Mouse (Mus musculus) limb, embryonic 12.5 days (tissue): Measurements from ENCODE around the gene Bnip2. TPM values are rescaled to one million over a fixed set of nuclear protein-coding genes. Genes with fewer than 3 reads are reported as not detected.

ENCODE experiments used
- ATAC-seq: fragments of 200-750 bp; cut with Nextera tagmentation; 2 replicates; pipeline ENCODE4 v1.8.0; 2017; ENCODE audit warnings: low read depth, moderate TSS enrichment; ENCODE audit not compliant: insufficient number of reproducible peaks, insufficient read depth, low FRiP score, low TSS enrichment
- H3K27ac ChIP-seq: fragments of 300-500 bp; sonication (generic); 2 replicates; pipeline ENCODE4 v1.5.1; 2016; ENCODE audit warnings: mild to moderate bottlenecking, moderate library complexity
- H3K27me3 ChIP-seq: fragments of 300-500 bp; sonication (generic); 2 replicates; pipeline ENCODE4 v1.6.1; 2016; ENCODE audit warnings: mild to moderate bottlenecking, moderate library complexity
- H3K36me3 ChIP-seq: fragments of 300-500 bp; sonication (generic); 2 replicates; pipeline ENCODE4 v1.6.1; 2016; ENCODE audit warnings: mild to moderate bottlenecking, moderate library complexity
- H3K4me1 ChIP-seq: fragments of 300-500 bp; sonication (generic); replicated peaks from 2 replicates; pipeline ENCODE4 v1.6.1; 2016
- H3K4me2 ChIP-seq: fragments of 300-500 bp; sonication (generic); 2 replicates; pipeline ENCODE4 v1.6.1; 2016; ENCODE audit warnings: mild to moderate bottlenecking, moderate library complexity
- H3K4me3 ChIP-seq: fragments of 300-500 bp; sonication (generic); replicated peaks from 2 replicates; pipeline ENCODE4 v1.5.1; 2016; ENCODE audit warnings: mild to moderate bottlenecking
- H3K9ac ChIP-seq: fragments of 300-500 bp; sonication (generic); replicated peaks from 2 replicates; pipeline ENCODE4 v1.6.1; 2016; ENCODE audit warnings: mild to moderate bottlenecking, moderate library complexity
- H3K9me3 ChIP-seq: fragments of 300-500 bp; sonication (generic); 2 replicates; pipeline ENCODE4 v1.6.1; 2016; ENCODE audit warnings: mild to moderate bottlenecking, moderate library complexity
- WGBS: fragments of 180-500 bp; shearing (Covaris S2); methylation state at CpG from one replicate; pipeline ENCODE4 v1.1.7; 2016; 5-methylcytosine and 5-hydroxymethylcytosine counted together
- polyA plus RNA-seq: library from polyadenylated mRNA; unstranded; fragments of >200 nt; fragmentation: Nextera tagmentation; extraction: Ambion mirVana; gene quantifications from 2 replicates; pipeline ENCODE4 v1.2.1, GENCODE M21; 2016

Bnip2 gene
- polyA plus RNA-seq, 1 experiment from 2014 or later = 103 TPM

DNA sequence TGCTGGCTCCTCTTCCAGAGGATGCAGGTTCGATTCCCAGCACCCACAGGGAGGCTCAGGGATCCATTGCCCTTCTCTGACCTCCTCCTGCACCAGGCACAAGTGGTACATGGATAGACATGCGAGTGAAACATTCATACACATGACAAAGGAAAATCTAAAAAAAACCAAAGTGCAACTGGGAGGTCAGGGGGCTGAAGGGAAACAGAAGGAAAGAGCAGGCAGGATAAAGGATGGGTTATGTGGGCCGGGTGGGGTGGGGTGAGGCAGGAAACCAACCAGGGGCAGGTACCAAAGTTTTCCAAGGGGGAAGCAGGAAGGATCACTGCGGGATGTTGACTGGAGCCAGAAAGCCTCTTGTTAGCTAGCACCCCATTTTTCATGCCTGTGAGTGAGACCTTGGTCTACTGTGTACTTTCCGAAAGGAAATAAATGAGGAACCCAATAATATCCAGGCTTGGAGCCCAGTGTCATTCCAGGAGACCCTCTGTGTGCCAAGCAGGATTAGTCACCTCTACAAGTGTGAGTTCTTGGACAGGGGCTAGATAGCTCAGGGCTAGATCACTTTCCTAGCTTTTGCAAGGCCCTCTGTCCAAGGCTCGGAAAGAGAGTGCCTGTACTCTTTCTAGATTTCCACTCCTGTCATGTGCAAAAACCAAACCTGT, 59.6 kb downstream of the Bnip2 start:
- Histone ChIP-seq H3K9ac (no peak overlapping the region), H3K27me3 (no peaks in the 10 kb centered on the region), H3K4me3 (no peak overlapping the region), H3K9me3 (no peaks in the 10 kb centered on the region), H3K36me3 (no peaks in the 10 kb centered on the region), H3K27ac (peak overlapping the region; percentile 64), H3K4me2 (no peak overlapping the region), H3K4me1 (peaks cover 25% of the 10 kb centered on the region)
- 61% methylated on average over 6 of the region's 6 CpGs for WGBS
- no peak for ATAC-seq

DNA sequence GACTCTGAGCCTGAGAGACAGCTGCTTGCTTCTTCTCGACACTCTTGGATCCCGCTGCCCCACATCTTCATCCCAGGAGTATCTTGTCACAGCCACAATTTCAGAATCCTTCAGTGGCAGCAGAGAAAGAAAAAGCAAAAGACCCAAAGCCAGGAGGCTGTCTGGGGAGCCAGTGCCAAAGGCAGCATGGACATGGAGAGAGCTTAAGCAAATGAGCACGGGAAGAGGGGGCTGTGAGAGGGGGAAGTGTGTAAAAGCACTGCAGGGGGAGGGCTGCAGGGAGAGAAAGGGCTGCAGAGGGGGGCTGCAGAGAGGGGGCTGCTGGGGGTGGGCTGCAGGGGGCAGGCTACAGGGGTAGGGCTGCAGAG, 60.1 kb downstream of the Bnip2 start:
- no peaks in the 10 kb centered on the region for H3K36me3 ChIP-seq
- H3K4me2 ChIP-seq = 0 out of 2 replicates have a peak overlapping the region, but pooled peaks have one; percentile 11
- H3K9ac ChIP-seq = no peak overlapping the region
- H3K9me3 ChIP-seq = no peaks in the 10 kb centered on the region
- no peaks in the 10 kb centered on the region for H3K27me3 ChIP-seq
- WGBS = 43% methylated on average over 3 of the region's 3 CpGs
- H3K4me3 ChIP-seq = no peak overlapping the region
- ATAC-seq = no peak
- peaks cover 25% of the 10 kb centered on the region for H3K4me1 ChIP-seq
- peak overlapping the region; percentile 64; the same call in 1 of the 2 replicates for H3K27ac ChIP-seq

DNA sequence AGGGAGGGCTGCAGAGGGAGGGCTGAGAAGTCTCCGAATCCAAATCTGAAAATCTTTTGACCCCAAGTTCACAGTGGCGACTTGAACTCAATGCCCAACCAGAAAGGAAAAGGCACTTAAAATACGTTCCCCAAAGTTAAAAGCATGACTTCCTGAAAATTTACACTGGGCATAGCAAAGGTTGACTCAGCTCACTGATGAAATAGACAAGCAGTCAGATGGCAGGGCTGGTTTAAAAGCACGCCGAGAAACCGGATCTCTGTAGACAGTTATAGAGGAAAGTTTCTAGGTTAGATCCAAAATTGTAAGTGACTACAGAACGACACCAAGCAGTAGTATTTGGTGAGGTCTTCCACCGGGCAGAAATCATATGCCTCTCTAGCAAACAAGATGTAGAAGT, 60.6 kb downstream of the Bnip2 start:
- H3K36me3 ChIP-seq = no peaks in the 10 kb centered on the region
- H3K9me3 ChIP-seq = no peaks in the 10 kb centered on the region
- WGBS = 52% methylated on average over 8 of the region's 8 CpGs
- H3K9ac ChIP-seq = no peak overlapping the region
- no peak overlapping the region for H3K27ac ChIP-seq
- no peak overlapping the region for H3K4me2 ChIP-seq
- no peaks in the 10 kb centered on the region for H3K27me3 ChIP-seq
- peaks cover 25% of the 10 kb centered on the region for H3K4me1 ChIP-seq
- ATAC-seq = no peak
- H3K4me3 ChIP-seq = no peak overlapping the region

DNA sequence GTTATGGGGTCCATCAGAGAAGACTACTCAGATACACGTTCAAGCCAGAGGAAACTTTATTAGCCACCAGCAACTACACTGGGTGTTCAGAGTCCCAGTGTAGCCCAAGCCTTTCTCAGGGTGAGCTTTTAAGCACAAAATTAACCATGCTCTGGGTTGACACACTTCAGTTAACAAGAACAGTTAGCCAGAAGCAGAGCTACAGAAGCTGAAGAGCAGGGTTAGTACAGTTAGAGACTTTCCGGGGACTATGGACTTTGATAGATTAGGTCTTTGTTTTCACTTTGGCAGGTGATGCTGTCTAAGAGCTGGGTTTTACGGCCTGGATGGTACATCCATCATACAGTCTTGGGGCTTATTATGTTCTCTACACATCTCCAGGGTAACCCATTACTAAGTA, 63.5 kb downstream of the Bnip2 start:
- H3K36me3 ChIP-seq = no peaks in the 10 kb centered on the region
- no peak overlapping the region for H3K4me2 ChIP-seq
- H3K4me1 ChIP-seq = peaks cover 21% of the 10 kb centered on the region
- H3K27ac ChIP-seq = no peak overlapping the region
- no peak overlapping the region for H3K4me3 ChIP-seq
- no peak for ATAC-seq
- H3K9ac ChIP-seq = no peak overlapping the region
- no peaks in the 10 kb centered on the region; the same call in 1 of the 2 replicates for H3K9me3 ChIP-seq
- H3K27me3 ChIP-seq = no peaks in the 10 kb centered on the region
- 76% methylated on average over 3 of the region's 3 CpGs for WGBS

DNA sequence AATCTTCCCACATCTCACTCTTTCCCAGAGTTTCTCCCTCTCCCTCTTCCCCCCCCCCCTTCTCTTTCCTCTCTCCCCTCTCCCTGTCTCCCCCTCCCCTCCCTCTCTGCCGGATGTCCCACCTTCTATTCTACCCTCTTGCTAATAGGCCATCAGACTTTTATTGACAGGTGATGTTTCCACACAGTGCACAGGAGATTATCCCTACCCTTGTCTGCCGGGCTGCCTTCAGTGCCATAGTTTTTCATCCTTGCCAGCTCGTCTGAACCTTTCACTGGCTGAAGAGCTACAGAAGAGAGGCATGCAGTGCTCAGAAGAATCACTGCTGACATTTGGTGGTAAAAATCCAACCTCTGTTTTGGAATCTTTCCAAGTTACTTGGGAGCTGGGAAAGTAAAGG, 64.1 kb downstream of the Bnip2 start:
- 55% methylated on average over 3 of the region's 3 CpGs for WGBS

More for the DNA sequence above, 64.1 kb downstream of the Bnip2 start:
- H3K9me3 ChIP-seq = no peaks in the 10 kb centered on the region; the same call in 1 of the 2 replicates
- no peaks in the 10 kb centered on the region for H3K36me3 ChIP-seq
- H3K27ac ChIP-seq = no peak overlapping the region
- H3K27me3 ChIP-seq = no peaks in the 10 kb centered on the region
- no peak for ATAC-seq
- no peak overlapping the region for H3K4me2 ChIP-seq
- peaks cover 17% of the 10 kb centered on the region for H3K4me1 ChIP-seq
- H3K9ac ChIP-seq = no peak overlapping the region
- H3K4me3 ChIP-seq = no peak overlapping the region

Other genes starting within 250 kb of the Bnip2 start
- gene Foxb1, start 228.5 kb upstream of the Bnip2 start, polyA plus RNA-seq = 0.14 TPM in 1 of 2 replicates, not detected in the other
- 213 TPM in 2 replicates for gene Gtf2a2, start 23.1 kb downstream of the Bnip2 start, polyA plus RNA-seq
- not detected in 2 replicates for gene Gcnt3, start 48.6 kb downstream of the Bnip2 start, polyA plus RNA-seq
- gene Fam81a, start 153.1 kb downstream of the Bnip2 start, polyA plus RNA-seq = 1.7 and 2.4 TPM in 2 replicates
- 24.6 and 26.8 TPM in 2 replicates for gene Myo1e, start 217.9 kb downstream of the Bnip2 start, polyA plus RNA-seq